Mouse (Mus musculus) mature B cell (primary cell): ENCODE measurements around the gene Ctrb1.
"Not testable (repeated sequence)": the region's sequence is repeated elsewhere in the genome, so short reads cannot be mapped to it uniquely, and the experiment has no call there.

ENCODE experiments used
- in situ Hi-C: fragments of 300-500 bp; cut with MboI; formaldehyde crosslinking; loops from 2 replicates; pipeline ENCODE4 v1.14.3; 2019

The Ctrb1 gene

DNA sequence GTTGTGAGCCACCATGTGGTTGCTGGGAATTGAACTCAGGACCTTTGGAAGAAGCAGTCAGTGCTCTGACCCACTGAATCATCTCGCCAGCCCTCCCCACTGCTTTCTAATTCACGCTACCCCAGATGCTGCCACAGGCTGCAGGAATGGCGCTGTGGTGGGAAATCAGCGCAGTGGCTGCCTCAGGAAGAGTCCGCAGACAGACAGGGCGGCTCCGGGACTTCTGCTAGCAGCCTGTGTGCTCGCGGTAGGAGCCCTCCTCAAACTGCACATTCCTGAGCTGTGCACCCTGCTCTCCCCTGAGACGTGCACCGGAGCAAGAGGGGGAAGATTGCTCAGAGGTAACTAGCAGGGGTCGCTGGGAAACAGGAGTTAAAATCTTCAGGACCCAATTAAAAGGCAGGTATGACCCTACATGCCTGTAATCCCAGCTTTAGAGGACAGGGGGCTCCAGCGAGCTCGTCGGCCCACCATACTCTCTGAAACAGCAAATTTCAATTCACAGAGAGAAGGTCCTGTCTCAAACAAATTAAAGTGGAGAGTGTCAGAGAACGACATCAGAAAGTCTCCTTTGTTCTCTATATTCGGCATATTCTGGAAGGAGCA is 10.3 kb downstream of the Ctrb1 start:
- in situ Hi-C loops: no loop called here

DNA sequence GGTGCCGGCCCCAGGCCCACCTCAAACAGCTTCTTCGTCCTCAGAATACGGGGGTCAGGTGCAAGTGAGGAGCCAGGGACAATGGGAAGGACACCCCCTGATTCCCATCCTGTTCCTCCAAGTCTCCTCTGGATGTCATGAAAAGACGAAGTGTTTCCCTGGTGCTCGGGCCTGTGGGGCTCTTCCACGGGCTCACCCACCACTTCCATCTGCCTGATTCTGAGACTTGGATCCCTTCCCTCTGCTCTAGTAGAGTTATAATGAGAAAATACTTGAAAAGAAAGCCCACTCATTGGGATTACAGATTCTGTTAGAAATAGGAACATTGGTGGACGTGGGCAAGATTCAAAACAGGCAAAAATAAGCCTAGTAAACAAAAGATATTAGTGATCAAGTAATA is 12.0 kb downstream of the Ctrb1 start:
- in situ Hi-C loops: no loop called here

DNA sequence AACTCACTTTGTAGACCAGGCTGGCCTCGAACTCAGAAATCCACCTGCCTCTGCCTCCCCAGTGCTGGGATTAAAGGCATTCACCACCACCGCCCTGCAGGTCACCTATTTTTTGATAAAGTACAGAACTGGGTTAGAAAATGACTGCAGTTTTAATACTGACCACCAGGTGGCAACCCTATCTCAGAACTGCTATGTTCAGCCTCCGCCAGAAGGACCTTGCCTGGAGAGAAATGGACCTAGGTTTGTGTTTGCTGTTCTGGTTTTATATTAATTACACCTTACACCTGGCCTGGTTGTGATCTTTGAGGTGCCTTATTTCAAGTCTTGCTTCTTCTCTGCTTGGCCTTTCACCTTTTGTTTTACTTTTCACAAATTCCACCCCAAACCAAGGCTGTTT is 12.7 kb downstream of the Ctrb1 start:
- in situ Hi-C loops: no loop called here

DNA sequence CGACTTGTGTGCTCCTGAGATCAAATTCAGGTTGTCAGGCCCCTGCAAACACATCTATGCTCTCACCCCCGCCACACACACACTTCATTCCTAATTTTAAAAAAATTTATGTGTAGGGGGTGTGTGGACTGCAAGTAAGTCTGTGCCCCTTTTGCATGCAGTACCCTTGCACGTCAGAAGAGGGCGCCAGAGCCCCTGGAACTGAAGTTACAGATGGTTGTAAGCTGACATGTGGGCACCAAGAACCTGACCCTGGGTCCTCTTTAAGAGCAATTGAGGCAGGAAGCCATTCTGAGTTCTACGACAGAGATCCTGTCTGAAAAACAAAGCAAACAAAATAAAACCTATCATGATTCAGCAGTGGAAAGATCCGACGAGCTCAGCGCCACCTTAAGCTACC is 14.6 kb downstream of the Ctrb1 start:
- in situ Hi-C loops: no loop called here

DNA sequence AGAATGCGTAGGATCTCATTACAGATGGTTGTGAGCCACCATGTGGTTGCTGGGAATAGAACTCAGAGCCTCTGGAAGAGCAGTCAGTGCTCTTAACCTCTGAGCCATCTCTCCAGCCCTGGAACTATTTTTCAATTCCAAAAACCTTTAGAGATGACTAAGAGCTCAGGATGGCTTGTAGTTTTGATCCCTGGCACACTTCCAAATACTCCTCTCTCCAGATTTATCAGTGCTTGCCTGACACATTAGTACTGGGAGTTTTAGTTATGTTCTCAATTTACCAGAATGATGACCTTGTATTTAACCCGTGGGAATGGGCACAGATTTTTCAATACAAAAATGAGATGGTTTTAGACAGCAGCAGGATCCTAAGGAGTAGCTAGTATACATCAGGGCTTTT is 24.1 kb downstream of the Ctrb1 start:
- in situ Hi-C loops: no loop called here

DNA sequence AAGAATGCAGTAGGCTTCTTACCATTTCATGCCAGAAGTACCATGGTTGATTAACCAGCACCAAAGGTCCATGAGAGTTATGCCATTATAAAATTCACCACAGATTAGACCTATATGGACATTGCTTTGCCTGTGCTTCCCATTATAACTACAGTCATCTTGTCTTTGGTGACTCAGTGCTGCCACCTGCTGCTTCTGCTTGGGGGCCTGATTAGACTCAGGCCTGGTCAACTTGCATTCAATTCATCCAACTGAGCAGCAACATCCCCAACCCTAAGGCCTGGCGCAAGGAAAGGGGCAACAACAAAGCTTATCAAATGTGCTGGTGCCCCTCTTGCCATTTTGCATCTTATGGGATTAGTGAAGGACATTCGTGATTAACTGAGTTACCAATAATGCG is 28.3 kb downstream of the Ctrb1 start:
- in situ Hi-C loops: no loop called here

DNA sequence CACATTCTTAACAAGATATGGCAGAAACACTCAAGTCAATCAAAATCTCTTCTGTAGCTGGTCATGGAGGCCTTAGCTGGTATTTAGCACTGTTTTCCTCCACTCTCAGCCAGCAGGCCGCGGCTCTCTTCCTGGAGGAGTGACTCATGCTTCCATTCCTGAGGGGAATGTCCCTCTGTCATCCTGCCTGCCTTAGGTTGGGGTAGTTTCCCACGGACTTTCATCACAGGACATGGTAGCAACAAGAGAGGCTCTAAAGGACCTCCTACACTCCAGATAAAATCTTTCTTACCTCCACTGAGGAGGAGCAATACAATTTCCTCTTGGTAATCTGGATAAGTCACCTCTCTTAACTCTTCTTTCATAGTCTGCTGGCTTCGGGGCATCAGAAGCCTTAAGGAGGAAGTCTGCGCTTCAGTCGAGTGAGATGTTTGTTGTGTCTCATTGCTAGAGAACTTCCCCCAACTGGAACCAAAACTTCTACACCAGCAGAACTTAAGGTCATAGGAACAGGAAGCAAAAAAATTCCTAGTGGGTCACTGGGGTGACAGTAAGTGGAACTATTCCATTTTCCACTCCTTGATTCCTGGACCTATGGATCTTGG is 31.9 kb downstream of the Ctrb1 start:
- in situ Hi-C loops: no loop called here

DNA sequence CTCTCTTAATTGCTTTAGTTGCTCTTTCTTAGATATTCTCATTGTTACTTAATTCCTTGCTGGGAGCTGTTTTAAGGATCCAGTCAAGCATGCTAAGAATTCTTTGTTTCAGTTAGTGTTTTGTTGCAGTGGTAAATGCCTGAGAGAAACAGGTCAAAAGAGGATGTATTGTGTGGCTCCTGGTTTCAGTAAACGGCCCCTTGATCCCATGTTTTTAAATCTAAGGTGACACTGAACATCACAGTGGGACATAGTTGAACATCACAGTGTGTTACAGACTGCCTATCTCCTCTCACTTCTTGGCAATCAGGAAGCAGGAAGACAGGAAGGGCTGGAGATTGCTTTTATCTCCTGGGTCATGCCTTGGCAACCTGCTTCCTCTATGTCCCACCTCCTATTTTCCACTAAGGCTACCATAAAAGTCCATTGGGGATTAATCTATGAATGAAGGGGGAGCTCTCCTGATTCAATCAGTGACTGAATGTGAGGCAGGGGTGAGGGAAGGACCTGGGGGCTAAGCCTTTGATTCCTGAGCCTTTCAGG is 33.4 kb downstream of the Ctrb1 start:
- in situ Hi-C loops: no loop called here

DNA sequence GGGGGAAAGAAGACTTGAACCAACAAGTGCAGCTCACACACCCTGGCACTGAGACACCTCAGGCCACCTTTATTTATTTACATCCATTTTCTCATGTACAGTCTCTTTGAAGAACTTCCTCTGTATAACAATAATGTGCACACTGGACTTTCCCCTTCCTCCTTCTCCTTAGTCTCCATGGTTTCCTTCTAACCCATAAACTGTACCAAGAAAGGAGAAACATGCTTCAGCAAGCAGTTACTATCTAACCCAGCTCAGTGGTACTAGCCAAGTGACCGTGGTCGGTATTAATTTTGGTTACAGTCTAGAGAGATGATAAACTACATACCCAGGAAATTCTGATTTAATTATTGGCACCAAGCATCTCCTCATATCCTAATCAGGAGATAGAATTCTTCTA is 37.3 kb downstream of the Ctrb1 start:
- in situ Hi-C loops: no loop called here

DNA sequence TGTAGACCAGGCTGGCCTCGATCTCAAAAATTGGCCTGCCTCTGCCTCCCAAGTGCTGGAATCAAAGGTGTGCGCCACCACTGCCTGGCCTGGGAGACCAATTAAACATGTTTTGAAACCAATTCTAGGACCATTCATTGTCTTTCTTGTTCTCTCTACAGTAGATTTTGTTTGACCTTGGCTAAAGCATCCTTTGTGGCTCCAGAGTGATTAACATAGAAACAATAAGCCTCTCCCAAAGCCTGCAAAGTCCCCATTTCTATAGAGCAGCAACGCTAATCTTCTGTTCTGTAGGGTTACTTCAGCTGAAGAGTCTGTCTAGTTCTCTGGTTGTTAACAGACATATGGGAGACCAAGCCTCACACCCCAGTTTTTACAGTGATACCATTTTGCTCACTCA is 40.2 kb downstream of the Ctrb1 start:
- in situ Hi-C loops: no loop called here

DNA sequence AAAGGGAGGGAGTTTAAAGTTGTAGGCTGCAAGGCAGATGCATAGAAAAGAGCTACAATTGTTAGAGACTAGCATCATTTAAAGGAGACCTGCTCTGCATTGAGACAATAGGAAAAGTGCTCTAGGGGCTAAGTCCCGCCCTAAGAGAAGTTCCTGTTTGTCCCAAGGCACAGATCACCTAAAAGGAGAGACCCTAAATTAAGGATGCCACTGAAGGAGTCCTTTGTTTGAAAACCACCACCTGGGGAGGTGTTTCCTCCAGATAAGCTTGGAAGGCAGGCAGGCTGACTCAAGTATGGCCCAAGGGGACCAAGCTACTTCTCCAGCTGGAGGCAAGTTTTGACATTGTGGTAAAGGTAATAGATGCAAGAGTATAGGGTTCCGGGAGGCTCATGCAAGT is 42.0 kb downstream of the Ctrb1 start:
- in situ Hi-C loops: no loop called here

DNA sequence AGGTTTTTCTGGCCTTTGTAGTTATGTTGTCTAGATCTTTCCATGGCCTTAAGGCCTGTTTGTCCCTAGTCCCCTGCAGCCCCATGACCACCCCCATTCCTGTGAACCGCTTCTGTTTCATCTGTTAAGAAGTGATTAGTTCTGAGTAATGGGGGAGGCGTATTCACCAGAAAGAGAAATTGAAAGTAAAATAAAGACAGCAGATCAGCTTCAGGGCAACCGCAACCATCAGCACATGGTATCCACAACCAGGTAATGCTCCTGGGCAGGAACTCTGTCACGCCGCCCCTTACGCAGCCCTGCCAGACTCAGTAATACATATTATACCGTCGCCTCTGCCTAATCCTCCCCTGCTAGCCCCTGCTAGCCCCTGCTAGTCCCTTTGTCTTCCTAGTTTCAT is 45.1 kb downstream of the Ctrb1 start:
- in situ Hi-C loops: no loop called here

DNA sequence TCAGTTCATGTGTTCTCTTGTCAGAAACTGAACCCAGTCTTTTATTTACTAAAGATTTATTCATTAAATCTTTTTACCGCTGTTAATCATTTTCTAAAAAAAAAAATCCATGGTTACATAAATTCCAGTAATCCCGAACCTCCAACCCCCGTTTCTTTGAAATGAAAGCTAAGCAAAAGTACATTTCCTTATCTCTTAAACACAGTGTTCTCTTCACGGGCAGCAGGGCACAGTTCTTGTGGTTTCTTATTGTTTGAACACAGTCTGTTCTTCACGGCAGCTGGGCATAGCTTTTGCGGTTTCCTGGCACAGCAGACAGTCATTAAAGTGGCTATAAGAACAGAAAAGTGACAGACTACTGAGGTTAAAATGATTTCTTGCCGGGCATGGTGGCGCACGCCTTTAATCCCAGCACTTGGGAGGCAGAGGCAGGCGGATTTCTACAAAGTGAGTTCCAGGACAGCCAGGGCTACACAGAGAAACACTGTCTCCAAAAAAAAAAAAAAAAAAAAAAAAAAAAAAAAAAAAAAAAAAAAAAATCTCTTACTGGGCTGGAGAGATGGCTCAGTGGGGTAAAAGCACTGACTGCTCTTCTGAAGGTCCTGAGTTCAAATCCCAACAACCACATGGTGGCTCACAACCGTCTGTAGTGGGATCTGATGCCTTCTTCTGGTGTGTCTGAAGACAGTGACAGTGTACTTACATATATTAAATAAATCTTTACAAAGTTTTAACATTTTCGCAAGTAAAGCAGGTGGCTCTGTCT is 46.3 kb downstream of the Ctrb1 start:
- in situ Hi-C loops: not testable (repeated sequence)

DNA sequence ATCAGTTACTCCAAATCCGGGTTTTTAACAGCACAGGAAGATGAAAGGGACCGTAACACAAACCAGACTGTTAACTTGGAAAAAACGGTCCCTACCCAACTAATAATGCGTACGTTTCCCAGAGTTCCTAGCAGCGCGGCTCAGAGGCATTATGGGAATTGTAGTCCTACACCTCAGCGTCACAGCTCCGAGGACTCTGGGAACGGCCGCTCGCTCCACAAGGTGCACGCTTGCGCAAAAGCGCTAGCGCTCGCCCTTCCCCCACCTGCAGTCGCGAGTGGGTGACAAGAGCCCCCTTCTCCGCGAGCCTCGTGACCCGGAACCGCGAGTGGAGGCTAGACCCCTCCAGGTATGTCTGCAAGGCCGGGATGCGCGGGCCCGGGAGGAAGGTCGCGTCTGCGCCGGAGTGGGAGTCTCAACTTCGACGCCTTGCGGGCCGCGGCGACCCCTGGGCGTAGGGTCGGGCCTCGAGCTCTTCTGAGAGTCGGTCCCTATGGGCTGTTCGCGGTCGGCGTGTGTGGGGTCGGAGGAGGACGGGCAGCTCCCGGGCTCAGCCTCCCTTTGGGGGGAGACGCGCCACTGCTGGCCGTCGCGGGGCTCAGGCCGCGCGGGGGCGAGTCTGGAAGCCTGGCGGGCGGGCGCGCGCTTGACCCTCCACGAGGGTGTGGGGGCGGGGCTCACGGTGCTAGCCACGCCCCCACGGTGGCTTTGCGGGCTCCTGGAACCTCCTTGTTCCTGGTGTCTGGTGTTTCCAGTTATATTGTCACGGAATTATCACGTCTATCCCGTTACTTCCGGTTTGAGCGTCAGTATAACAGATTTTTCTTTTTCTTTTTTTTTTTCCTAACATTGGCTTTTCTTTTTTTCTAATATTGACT is 47.3 kb downstream of the Ctrb1 start, which contains the start of gene Zfp1:
Gene Zfp1, plus strand, starts transcription at position 138 of the 878 bp plus-strand sequence.
- in situ Hi-C loops: no loop called here

DNA sequence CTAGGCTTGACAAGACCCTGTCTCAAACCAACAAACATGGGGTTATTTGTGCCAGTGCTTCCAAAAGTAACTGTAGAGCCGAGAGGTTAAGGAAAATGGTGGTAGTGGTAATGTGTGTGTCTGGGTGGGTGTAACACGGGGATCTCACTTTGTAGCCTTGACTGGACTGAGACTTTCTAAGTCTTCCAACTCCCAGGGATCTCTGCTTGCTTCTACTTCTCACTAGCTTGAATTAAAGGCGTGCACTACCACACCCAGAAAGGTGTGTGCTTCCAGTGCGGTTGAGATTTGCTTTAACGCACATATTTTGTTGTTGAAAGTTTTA is 47.9 kb downstream of the Ctrb1 start:
- in situ Hi-C loops: no loop called here

DNA sequence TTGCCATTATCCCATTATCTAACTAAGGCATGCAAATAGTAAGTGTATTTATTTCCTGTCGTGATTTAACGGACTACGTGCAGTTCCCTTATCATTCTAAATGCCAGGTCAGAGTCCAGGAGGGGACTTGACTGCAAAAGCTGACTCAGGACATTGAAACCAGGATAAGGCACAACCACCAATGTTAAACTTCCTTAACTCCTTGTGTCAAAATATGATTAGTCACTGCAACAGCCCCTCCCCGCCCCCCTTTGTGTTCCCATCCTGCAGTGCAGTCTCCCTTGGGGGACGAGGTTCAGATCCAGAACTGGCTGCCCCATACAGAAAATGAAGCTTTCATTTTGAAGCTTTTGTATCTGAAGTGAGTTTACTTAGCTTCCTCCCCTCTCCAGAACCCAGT is 48.3 kb downstream of the Ctrb1 start:
- in situ Hi-C loops: no loop called here

DNA sequence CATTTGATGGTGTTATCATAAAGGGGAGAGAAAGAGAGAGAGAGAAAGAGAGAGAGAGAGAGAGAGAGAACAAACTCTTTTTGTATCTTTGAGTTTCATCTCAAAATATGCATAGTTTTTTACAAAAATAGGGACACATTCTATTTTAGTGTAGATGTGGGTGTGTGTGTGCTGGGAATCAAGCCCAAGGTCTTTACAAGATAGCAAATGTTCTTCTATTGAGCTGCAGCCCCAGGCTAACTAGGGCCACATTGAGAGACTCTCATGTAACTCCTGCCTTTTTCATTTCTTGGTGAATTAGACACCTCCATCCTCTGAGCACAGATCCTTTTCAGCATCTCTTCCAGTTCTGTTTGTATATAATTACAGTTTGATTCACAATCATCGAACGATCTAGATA is 49.7 kb downstream of the Ctrb1 start:
- in situ Hi-C loops: no loop called here

DNA sequence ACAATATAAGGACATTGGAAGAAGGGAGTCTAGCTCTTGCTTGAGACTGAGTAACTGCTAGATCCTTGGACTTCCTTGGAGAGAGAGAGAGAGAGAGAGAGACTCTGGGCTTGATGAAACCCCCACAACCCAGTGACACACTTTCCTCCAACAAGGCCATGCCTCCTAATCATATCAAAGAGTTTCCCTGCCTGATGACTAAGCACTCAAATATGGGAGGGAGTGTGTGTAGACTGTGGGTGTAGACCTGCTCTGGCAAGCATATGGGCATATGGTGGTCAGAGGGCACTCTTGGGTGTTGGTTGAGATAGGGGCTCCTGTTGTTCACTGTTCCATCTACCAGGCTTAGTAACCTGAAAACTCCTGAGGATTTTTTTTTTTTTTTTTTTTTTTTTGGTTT is 52.7 kb downstream of the Ctrb1 start:
- in situ Hi-C loops: no loop called here
